Mouse (Mus musculus): ENCODE results near the gene Cep290.

DNA sequence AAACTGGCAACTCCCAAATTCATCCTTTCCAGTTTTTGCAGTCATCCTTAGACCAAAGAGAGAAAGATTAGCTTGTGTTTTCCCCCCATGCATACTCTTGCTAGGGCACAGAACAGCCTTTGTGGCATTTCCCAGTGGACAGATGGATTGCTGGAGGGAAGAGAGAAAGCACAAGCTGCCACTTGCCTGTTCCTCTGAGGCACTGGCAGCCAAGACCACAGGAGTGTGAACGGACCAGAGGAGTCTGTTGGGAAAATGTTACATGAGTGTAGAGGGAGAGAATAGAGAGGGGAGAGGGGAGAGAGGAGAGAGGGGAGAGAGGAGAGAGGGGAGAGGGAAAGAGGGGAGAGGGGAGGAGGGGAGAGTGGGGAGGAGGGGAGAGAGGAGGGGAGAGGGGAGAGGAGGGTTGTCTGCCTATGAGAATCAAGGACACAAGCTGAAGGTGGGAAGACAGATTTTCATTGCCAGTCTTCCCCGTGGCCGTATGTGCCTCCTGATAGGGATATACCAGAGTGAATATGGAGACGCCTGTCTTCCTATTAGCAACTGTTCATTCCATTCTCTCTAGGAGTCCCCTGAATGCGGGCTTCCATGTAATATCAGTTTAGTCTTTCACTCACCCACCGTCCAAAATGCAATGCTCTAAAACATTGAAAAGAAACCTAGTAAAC lies 130.0 kb downstream of the Cep290 start:
- TF ChIP-seq CTCF (IDR thresholded peaks at IDR 0.05; ENCODE audit: low read depth), result no peak
- no peak for TF ChIP-seq EP300 (IDR thresholded peaks at IDR 0.05; ENCODE audit: low read depth)

Measured in liver, embryonic 14.5 days (tissue).